10 mouse cellular contexts compared by ENCODE assay signal in the genomic region with DNA sequence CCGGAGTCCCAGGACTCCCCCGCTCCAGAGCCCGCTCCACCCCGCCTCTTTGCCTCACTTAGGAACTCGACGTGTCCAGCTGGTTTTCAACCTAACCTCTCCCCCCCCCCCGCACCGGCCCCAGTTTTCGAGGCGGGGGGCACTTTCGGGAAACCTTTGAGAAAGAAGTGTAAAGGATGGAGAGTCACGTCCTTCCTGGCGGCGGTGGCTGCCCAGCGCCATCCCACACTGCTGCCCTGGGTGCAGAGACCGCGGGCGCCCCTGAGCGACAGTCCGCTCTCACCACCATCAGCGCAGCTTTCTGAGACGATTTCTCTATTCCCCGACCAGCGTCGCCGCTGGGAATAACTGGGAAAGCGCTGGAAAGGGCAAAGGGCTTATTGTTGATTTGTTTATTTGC. TPM values are rescaled to one million over a fixed set of nuclear protein-coding genes. Genes with fewer than 3 reads are reported as not detected.
DNase-seq lines count a peak whose midpoint lies in the region; ATAC-seq and TF ChIP-seq lines count a peak whose summit lies in the region.
"Had no signal": no experiment of that assay in that cellular context is flagged by ENCODE, and none has a peak within 500 bp of the region (broad histone marks: within the 10 kb centered on the region; RNA-seq: fewer than 3 reads in every experiment).

No protein-coding gene starts in this region.

- DNase-seq in embryonic facial prominence, embryonic 11.5 days (ENCODE audit: low spot score): peak; percentile 66
- peak; percentile 34 for DNase-seq in heart, postnatal 0 days (ENCODE audit: low spot score)
- peak; percentile 65 to 82 for DNase-seq in kidney, postnatal 36 days
- peak; percentile 37 for DNase-seq in mesoderm, embryonic 11.5 days (ENCODE audit: low read depth, low spot score)
- no peak for DNase-seq in B cell, adult 2 months
- no peak for DNase-seq in spleen, postnatal 14 days (ENCODE audit: low spot score in 2 of 2)
- DNase-seq in frontal cortex, postnatal 14 days (ENCODE audit: low spot score in 2 of 2): no peak

- 0 out of 2 replicates have a peak, but pooled peaks cover 4% of the 10 kb centered on the region for H3K27me3 ChIP-seq in ES-Bruce4 (ENCODE audit: control insufficient read depth, insufficient read depth, low read length, poor library complexity, severe bottlenecking)
- H3K27me3 ChIP-seq in embryonic facial prominence, embryonic 11.5 days (ENCODE audit: control insufficient read depth, insufficient read depth, low read length): peaks cover 11% of the 10 kb centered on the region
- peaks cover 50% of the 10 kb centered on the region for H3K27me3 ChIP-seq in heart, postnatal 0 days (ENCODE audit: control insufficient read depth, insufficient read depth, low read length)
- H3K27me3 ChIP-seq: Patski had no signal

- H3K4me1 ChIP-seq in ES-Bruce4 (ENCODE audit: control insufficient read depth, insufficient read depth, low read length): peaks cover 2% of the 10 kb centered on the region
- no peaks in the 10 kb centered on the region for H3K4me1 ChIP-seq in embryonic facial prominence, embryonic 11.5 days (ENCODE audit: control insufficient read depth, insufficient read depth, low read length)
- H3K4me1 ChIP-seq in heart, postnatal 0 days (ENCODE audit: control insufficient read depth, insufficient read depth): peaks cover 8% of the 10 kb centered on the region; the same call in 1 of the 2 replicates

- peak overlapping the region; percentile 65 for H3K9ac ChIP-seq in ES-Bruce4 (ENCODE audit: low read depth, poor library complexity, severe bottlenecking)
- peak overlapping the region; percentile 62 for H3K9ac ChIP-seq in embryonic facial prominence, embryonic 11.5 days (replicated peaks; ENCODE audit: low read length)
- no peak overlapping the region for H3K9ac ChIP-seq in heart, postnatal 0 days (replicated peaks; ENCODE audit: low read depth, low read length)

- TF ChIP-seq EP300 in ES-Bruce4 (IDR thresholded peaks at IDR 0.05; ENCODE audit: insufficient read depth, low read depth, low read length): no peak
- no peak for TF ChIP-seq EP300 in heart, postnatal 0 days (IDR thresholded peaks at IDR 0.05; ENCODE audit: low read depth)

- peak overlapping the region; percentile 70 for H3K4me3 ChIP-seq in ES-Bruce4 (ENCODE audit: low read depth, low read length)
- H3K4me3 ChIP-seq in embryonic facial prominence, embryonic 11.5 days (ENCODE audit: low read depth, low read length): peak overlapping the region; percentile 53
- H3K4me3 ChIP-seq in heart, postnatal 0 days (ENCODE audit: low read depth, low read length): peak overlapping the region; percentile 61

- no peak for TF ChIP-seq POLR2A in ES-Bruce4 (IDR thresholded peaks at IDR 0.05; ENCODE audit: insufficient read depth, low read length)

- no peaks in the 10 kb centered on the region for H3K9me3 ChIP-seq in ES-Bruce4 (replicated peaks; ENCODE audit: control insufficient read depth, insufficient read depth, low read length, poor library complexity, severe bottlenecking)
- H3K9me3 ChIP-seq in embryonic facial prominence, embryonic 11.5 days (replicated peaks; ENCODE audit: control insufficient read depth, low read length): no peaks in the 10 kb centered on the region
- H3K9me3 ChIP-seq in heart, postnatal 0 days (replicated peaks; ENCODE audit: control insufficient read depth, low read length): no peaks in the 10 kb centered on the region

- WGBS in embryonic facial prominence, embryonic 11.5 days: 0% methylated on average over 27 of the region's 27 CpGs
- WGBS in heart, postnatal 0 days: under 1% methylated on average over 27 of the region's 27 CpGs

- TF ChIP-seq CTCF in ES-Bruce4 (IDR thresholded peaks at IDR 0.05; ENCODE audit: low read depth, low read length): no peak
- peak; percentile 46 for TF ChIP-seq CTCF in heart, postnatal 0 days (IDR thresholded peaks at IDR 0.05; ENCODE audit: low read depth)

- H3K4me2 ChIP-seq in embryonic facial prominence, embryonic 11.5 days (ENCODE audit: low read depth, low read length): peak overlapping the region; percentile 84
- H3K4me2 ChIP-seq in heart, postnatal 0 days (ENCODE audit: low read depth, low read length): peak overlapping the region; percentile 76

- ATAC-seq in embryonic facial prominence, embryonic 11.5 days (replicated peaks; ENCODE audit: insufficient number of reproducible peaks, low FRiP score, low TSS enrichment, low read depth): no peak
- ATAC-seq in heart, postnatal 0 days (ENCODE audit: insufficient read depth, low read depth): 0 out of 2 replicates have a peak, but pooled peaks have one; percentile 34
- ATAC-seq: Patski had no signal

- no peak overlapping the region for H3K27ac ChIP-seq in ES-Bruce4 (ENCODE audit: insufficient read depth, low read length)
- H3K27ac ChIP-seq in embryonic facial prominence, embryonic 11.5 days (replicated peaks; ENCODE audit: low read depth, low read length): peak overlapping the region; percentile 84; the same call in 1 of the 2 replicates
- peak overlapping the region; percentile 75; the same call in 1 of the 2 replicates for H3K27ac ChIP-seq in heart, postnatal 0 days (ENCODE audit: low read depth)

- H3K36me3 ChIP-seq in ES-Bruce4 (ENCODE audit: control insufficient read depth, insufficient read depth, low read length, poor library complexity, severe bottlenecking): peaks cover 8% of the 10 kb centered on the region; the same call in 1 of the 2 replicates
- no peaks in the 10 kb centered on the region for H3K36me3 ChIP-seq in embryonic facial prominence, embryonic 11.5 days (replicated peaks; ENCODE audit: control insufficient read depth, insufficient read depth, low read depth, low read length)
- H3K36me3 ChIP-seq in heart, postnatal 0 days (replicated peaks; ENCODE audit: control insufficient read depth, insufficient read depth, low read length): no peaks in the 10 kb centered on the region; the same call in 1 of the 2 replicates

RNA-seq across cellular contexts. Expression of a gene that starts 1.8 kb away (rescaled TPM):
- 22.0 and 27.9 TPM in 2 replicates for polyA plus RNA-seq in ES-Bruce4 (2011; ENCODE audit: insufficient read depth, insufficient read length, low read depth, missing spikeins)
- polyA plus RNA-seq in embryonic facial prominence, embryonic 11.5 days (2014; fragmentation: Nextera tagmentation; extraction: Ambion mirVana): 19.5 and 34.6 TPM in 2 replicates
- total RNA-seq in heart, postnatal 0 days (2014; rRNA removed; ENCODE audit: low replicate concordance): 10.1 and 17.9 TPM in 2 replicates
- polyA plus RNA-seq in heart, postnatal 0 days (2015; fragmentation: Nextera tagmentation; extraction: Ambion mirVana): 5.3 and 6.3 TPM in 2 replicates

RNA-seq across cellular contexts. Expression of a gene that starts 9.4 kb away (rescaled TPM):
- not detected in 2 replicates for polyA plus RNA-seq in ES-Bruce4 (2011; ENCODE audit: insufficient read depth, insufficient read length, low read depth, missing spikeins)
- polyA plus RNA-seq in embryonic facial prominence, embryonic 11.5 days (2014; fragmentation: Nextera tagmentation; extraction: Ambion mirVana): not detected in 2 replicates
- not detected in 2 replicates for total RNA-seq in heart, postnatal 0 days (2014; rRNA removed; ENCODE audit: low replicate concordance)
- polyA plus RNA-seq in heart, postnatal 0 days (2015; fragmentation: Nextera tagmentation; extraction: Ambion mirVana): not detected in 2 replicates
- polyA plus RNA-seq: large intestine, adult 2 months; Patski had no signal

Comparison
In these comparisons a context has a peak if more than half of its experiments do, and no peak if none do; other contexts are left out.
1. DNase-seq: peak in embryonic facial prominence, embryonic 11.5 days (single experiment), heart, postnatal 0 days (single experiment), kidney, postnatal 36 days (2 of 2) and mesoderm, embryonic 11.5 days (single experiment); none in B cell, adult 2 months (0 of 2), spleen, postnatal 14 days (0 of 2) and frontal cortex, postnatal 14 days (0 of 2).
2. Peak in every context shown above with its lines, with median percentiles within 50 percentile points of each other: H3K4me3 ChIP-seq.